Mouse (Mus musculus): ENCODE data around the gene Litaf. TPM values are rescaled to one million over a fixed set of nuclear protein-coding genes. Genes with fewer than 3 reads are reported as not detected.
"Not testable (repeated sequence)": the region's sequence is repeated elsewhere in the genome, so short reads cannot be mapped to it uniquely, and the experiment has no call there.

Gene Litaf
- polyA plus RNA-seq, 1 experiment from 2014 or later = 63.6 TPM

DNA sequence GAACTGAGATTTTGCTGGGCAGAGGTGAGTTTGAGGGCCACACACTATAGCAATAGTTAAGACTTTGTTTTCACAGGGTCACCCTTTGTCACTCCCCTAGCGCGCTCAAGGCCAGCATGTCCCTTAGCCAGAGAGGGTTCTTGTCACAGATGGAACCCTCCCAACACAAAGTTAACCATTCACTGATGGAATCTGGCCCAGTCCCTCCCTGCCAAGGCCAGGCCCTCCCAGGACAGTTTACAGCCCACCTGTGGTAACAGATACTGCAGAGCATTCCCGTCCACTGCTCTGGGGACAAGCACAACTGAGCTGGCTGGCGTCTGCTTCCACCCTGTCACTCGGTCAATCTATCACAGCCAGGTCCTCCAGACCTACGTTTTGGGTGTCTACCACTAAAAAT lies 93.7 kb downstream of the Litaf start:
- Histone ChIP-seq H3K27me3 (replicated peaks) (no peaks in the 10 kb centered on the region), H3K9ac (no peak overlapping the region), H3K9me3 (replicated peaks) (no peaks in the 10 kb centered on the region), H3K4me1 (replicated peaks) (peaks cover 37% of the 10 kb centered on the region), H3K36me3 (no peaks in the 10 kb centered on the region), H3K27ac (ENCODE audit: poor library complexity, severe bottlenecking) (no peak overlapping the region), H3K4me3 (no peak overlapping the region), H3K4me2 (no peak overlapping the region)
- no peak for ATAC-seq (ENCODE audit: insufficient number of reproducible peaks, low FRiP score)
- WGBS = 69% methylated on average over 6 of the region's 6 CpGs

- not testable (repeated sequence) for H3K9ac ChIP-seq; H3K27ac ChIP-seq (ENCODE audit: poor library complexity, severe bottlenecking); ATAC-seq (ENCODE audit: insufficient number of reproducible peaks, low FRiP score); H3K4me2 ChIP-seq; H3K4me3 ChIP-seq; H3K9me3 ChIP-seq (replicated peaks); H3K27me3 ChIP-seq (replicated peaks)
- Histone ChIP-seq H3K4me1 (replicated peaks) (peaks cover 23% of the 10 kb centered on the region), H3K36me3 (peaks cover 13% of the 10 kb centered on the region)
- 71% methylated on average over 1 of the region's 1 CpGs for WGBS
These were observed 96.0 kb downstream of the Litaf start for GRCm38 (mm10) chr16:10969944-10970343.

DNA sequence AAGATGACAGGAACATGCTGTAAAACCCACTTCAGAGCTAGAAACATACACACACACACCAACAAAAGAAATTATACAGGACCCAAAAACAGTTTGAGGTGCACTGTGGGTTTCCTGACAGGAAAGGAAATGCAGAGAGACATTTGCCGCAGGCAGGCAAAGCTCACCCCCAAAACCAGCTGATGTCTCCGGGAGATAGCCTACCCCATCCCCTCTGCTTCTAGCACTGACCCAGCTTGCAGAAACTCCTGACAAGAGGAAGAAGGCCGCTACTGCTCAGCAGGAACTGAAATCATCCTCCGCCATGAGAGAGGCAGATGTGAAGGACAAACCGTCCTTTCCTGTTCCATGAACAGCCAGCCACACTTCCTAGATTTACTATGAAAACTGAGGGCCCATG lies 96.6 kb downstream of the Litaf start:
- Histone ChIP-seq H3K4me2 (no peak overlapping the region), H3K27me3 (replicated peaks) (no peaks in the 10 kb centered on the region), H3K4me1 (replicated peaks) (peaks cover 18% of the 10 kb centered on the region), H3K36me3 (peaks cover 16% of the 10 kb centered on the region), H3K4me3 (no peak overlapping the region), H3K9me3 (replicated peaks) (no peaks in the 10 kb centered on the region), H3K9ac (no peak overlapping the region), H3K27ac (ENCODE audit: poor library complexity, severe bottlenecking) (no peak overlapping the region)
- ATAC-seq (ENCODE audit: insufficient number of reproducible peaks, low FRiP score) = no peak
- WGBS = 65% methylated on average over 5 of the region's 5 CpGs

DNA sequence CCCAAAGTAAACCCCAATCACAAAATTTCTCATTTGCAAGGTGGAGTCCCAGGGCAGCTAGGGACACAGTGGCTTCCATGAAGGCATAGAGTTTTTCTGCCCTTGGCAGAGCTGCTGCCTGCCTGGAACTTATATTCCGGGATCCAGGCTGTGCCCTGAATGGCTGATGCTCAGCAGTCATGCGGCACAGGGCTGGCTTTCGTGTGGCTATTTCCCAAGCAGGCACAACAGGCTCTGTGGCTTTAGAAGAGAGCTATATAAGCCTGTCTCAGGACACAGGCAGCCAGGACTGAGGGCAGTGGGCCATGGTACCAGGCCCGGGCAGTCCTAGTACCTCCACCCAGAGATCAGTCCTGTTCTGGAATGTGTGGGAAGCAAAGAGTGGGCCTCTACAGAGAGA lies 97.7 kb downstream of the Litaf start:
- Histone ChIP-seq H3K27me3 (replicated peaks) (no peaks in the 10 kb centered on the region), H3K4me3 (no peak overlapping the region), H3K9ac (no peak overlapping the region), H3K4me1 (replicated peaks) (peaks cover 13% of the 10 kb centered on the region), H3K27ac (ENCODE audit: poor library complexity, severe bottlenecking) (no peak overlapping the region), H3K36me3 (peaks cover 23% of the 10 kb centered on the region), H3K4me2 (no peak overlapping the region), H3K9me3 (replicated peaks) (no peaks in the 10 kb centered on the region)
- no peak for ATAC-seq (ENCODE audit: insufficient number of reproducible peaks, low FRiP score)
- WGBS = 88% methylated on average over 4 of the region's 4 CpGs

GRCm38 (mm10) chr16:10967756-10968155 lies 98.2 kb downstream of the Litaf start:
- Histone ChIP-seq H3K27me3 (replicated peaks) (no peaks in the 10 kb centered on the region), H3K4me3 (no peak overlapping the region), H3K27ac (ENCODE audit: poor library complexity, severe bottlenecking) (no peak overlapping the region), H3K9me3 (replicated peaks) (no peaks in the 10 kb centered on the region), H3K36me3 (peaks cover 28% of the 10 kb centered on the region), H3K9ac (no peak overlapping the region), H3K4me1 (replicated peaks) (peaks cover 16% of the 10 kb centered on the region), H3K4me2 (no peak overlapping the region)
- WGBS = 90% methylated on average over 7 of the region's 7 CpGs
- no peak for ATAC-seq (ENCODE audit: insufficient number of reproducible peaks, low FRiP score)

DNA sequence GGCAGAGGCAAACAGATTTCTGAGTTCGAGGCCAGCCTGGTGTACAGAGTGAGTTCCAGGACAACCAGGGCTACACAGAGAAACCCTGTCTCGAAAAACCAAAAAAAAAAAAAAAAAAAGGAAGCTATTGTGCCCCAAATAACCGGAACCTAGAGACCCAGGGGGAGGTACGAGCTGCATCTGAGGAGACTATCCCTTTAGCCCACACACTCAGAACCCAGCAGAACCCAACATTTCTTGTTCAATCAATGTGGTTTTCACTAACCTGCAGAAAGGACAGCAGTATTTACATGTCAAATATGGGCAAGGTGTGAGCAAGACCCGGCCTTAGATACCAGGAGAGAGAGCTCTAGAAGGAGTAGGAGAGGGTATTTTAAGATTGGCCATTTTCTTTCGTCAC lies 98.9 kb downstream of the Litaf start:
- H3K9ac ChIP-seq = no peak overlapping the region
- peaks cover 35% of the 10 kb centered on the region for H3K36me3 ChIP-seq
- H3K27me3 ChIP-seq (replicated peaks) = no peaks in the 10 kb centered on the region
- ATAC-seq (ENCODE audit: insufficient number of reproducible peaks, low FRiP score) = no peak
- 84% methylated on average over 6 of the region's 6 CpGs for WGBS
- H3K4me3 ChIP-seq = no peak overlapping the region
- peaks cover 17% of the 10 kb centered on the region for H3K4me1 ChIP-seq (replicated peaks)
- H3K4me2 ChIP-seq = no peak overlapping the region
- H3K9me3 ChIP-seq (replicated peaks) = no peaks in the 10 kb centered on the region
- no peak overlapping the region for H3K27ac ChIP-seq (ENCODE audit: poor library complexity, severe bottlenecking)

DNA sequence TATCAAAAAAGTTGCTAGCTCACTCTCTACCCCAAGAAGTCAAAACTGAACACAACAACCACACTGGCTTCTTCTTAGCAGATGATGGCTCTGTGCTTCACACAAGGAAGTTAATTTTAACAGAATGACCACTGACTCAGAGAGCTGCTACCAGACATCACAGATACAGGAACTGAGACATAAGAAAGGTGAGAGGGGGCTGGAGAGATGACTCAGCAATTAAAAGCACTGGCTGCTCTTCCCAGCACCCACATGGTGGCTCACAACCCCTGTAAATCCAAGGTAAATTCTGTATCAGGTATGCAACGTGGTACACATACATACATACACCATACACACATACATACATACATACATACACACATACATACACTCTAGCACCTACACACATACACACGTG lies 100.9 kb downstream of the Litaf start:
- H3K4me2 ChIP-seq = no peak overlapping the region
- no peak overlapping the region for H3K4me3 ChIP-seq
- H3K27ac ChIP-seq (ENCODE audit: poor library complexity, severe bottlenecking) = no peak overlapping the region
- H3K4me1 ChIP-seq (replicated peaks) = peaks cover 32% of the 10 kb centered on the region
- H3K36me3 ChIP-seq = peaks cover 53% of the 10 kb centered on the region
- no peak for ATAC-seq (ENCODE audit: insufficient number of reproducible peaks, low FRiP score)
- 85% methylated on average over 2 of the region's 2 CpGs for whole genome bisulfite sequencing
- H3K27me3 ChIP-seq (replicated peaks) = no peaks in the 10 kb centered on the region
- H3K9me3 ChIP-seq (replicated peaks) = no peaks in the 10 kb centered on the region
- H3K9ac ChIP-seq = no peak overlapping the region

DNA sequence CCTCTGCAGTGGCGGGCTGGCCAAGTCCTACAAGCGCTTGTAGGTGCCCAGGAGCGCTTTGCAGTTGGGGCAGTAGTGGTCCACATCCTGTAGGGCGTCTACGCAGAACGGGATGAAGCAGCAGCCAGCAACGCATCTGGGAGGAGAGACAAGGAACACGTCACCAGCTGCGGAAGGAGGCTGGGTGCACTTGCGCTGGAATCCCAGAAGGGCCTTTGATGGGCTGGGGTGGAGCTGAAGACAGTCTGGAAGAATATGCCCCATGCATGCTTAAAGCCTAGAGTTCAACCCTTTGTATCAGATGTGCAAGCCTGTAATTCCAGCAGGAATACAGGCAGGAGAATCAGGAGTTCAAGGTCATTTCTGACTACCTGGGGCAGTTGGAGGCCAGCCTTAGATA lies 105.0 kb downstream of the Litaf start:
- Histone ChIP-seq H3K4me3 (no peak overlapping the region), H3K4me2 (no peak overlapping the region), H3K27ac (ENCODE audit: poor library complexity, severe bottlenecking) (no peak overlapping the region), H3K36me3 (peaks cover 69% of the 10 kb centered on the region), H3K9ac (no peak overlapping the region), H3K27me3 (replicated peaks) (no peaks in the 10 kb centered on the region), H3K9me3 (replicated peaks) (no peaks in the 10 kb centered on the region), H3K4me1 (replicated peaks) (peaks cover 29% of the 10 kb centered on the region)
- WGBS = 84% methylated on average over 10 of the region's 10 CpGs
- ATAC-seq (ENCODE audit: insufficient number of reproducible peaks, low FRiP score) = no peak

DNA sequence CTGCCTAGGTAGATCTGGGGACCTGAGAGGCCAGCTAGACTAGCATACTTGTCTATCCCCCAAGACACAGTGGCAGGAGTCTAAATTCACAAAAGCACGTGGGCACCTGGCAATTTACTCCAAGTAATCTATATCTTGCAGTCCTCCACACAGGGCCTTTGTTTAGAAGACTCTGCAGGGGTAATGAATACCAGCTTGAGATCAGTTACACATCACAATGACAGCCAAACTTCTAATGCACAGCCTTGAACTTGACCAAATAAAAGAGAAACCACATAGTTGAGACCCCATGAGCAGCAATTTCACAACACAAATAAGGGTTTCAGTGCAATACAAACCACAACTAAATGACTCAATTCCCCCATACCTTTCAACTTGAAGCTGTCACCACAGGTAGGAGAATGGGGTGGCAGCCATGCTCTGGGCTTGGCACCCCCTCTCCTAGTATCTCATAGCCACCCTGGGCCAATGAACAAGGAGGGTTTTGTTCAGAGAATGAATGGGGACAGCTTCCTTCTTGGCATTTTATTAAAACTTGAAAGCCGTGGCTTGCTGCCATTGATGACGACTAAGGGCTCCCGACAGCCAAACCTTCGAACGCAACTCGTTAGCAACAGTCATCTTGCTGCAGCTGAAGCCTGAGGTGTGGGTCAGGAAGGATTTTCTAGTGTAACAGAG lies 107.1 kb downstream of the Litaf start:
- H3K9me3 ChIP-seq (replicated peaks) = no peaks in the 10 kb centered on the region
- ATAC-seq (ENCODE audit: insufficient number of reproducible peaks, low FRiP score) = no peak
- H3K4me2 ChIP-seq = no peak overlapping the region
- no peak overlapping the region for H3K9ac ChIP-seq
- H3K36me3 ChIP-seq = peaks cover 60% of the 10 kb centered on the region
- no peaks in the 10 kb centered on the region for H3K27me3 ChIP-seq (replicated peaks)
- WGBS = 72% methylated on average over 7 of the region's 7 CpGs
- peaks cover 29% of the 10 kb centered on the region for H3K4me1 ChIP-seq (replicated peaks)
- no peak overlapping the region; the same call in 1 of the 2 replicates for H3K27ac ChIP-seq (ENCODE audit: poor library complexity, severe bottlenecking)
- H3K4me3 ChIP-seq = no peak overlapping the region

DNA sequence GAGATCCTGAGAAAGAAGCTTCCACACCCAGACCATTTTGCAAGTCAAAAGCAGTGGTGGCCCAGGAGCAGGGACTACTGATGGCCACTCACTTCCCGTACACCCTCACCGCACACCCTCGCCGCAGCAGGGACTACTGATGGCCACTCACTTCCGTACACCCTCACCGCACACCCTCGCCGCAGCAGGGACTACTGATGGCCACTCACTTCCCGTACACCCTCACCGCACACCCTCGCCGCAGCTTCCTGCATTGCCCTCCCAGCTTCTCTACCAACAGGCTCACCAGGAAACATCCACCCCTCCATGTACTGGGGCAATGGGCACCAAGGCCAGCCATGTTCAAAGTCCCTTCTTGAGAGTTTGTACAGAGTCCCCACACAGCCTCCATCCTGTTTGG lies 107.7 kb downstream of the Litaf start:
- not testable (repeated sequence) for H3K4me2 ChIP-seq; ATAC-seq (ENCODE audit: insufficient number of reproducible peaks, low FRiP score); H3K9ac ChIP-seq; H3K9me3 ChIP-seq (replicated peaks); H3K27ac ChIP-seq (ENCODE audit: poor library complexity, severe bottlenecking); H3K4me3 ChIP-seq; H3K27me3 ChIP-seq (replicated peaks)
- 89% methylated on average over 12 of the region's 12 CpGs for WGBS
- Histone ChIP-seq H3K36me3 (peaks cover 56% of the 10 kb centered on the region), H3K4me1 (replicated peaks) (peaks cover 29% of the 10 kb centered on the region)

- Histone ChIP-seq H3K9me3 (replicated peaks) (no peaks in the 10 kb centered on the region), H3K27me3 (replicated peaks) (no peaks in the 10 kb centered on the region), H3K9ac (no peak overlapping the region), H3K4me2 (no peak overlapping the region), H3K4me3 (no peak overlapping the region), H3K36me3 (peaks cover 51% of the 10 kb centered on the region), H3K27ac (ENCODE audit: poor library complexity, severe bottlenecking) (no peak overlapping the region), H3K4me1 (replicated peaks) (peaks cover 27% of the 10 kb centered on the region)
- no peak for ATAC-seq (ENCODE audit: insufficient number of reproducible peaks, low FRiP score)
- WGBS = 69% methylated on average over 3 of the region's 3 CpGs
These were observed 108.2 kb downstream of the Litaf start for GRCm38 (mm10) chr16:10957794-10958193.

Data from heart, embryonic 12.5 days (tissue).